Mouse (Mus musculus) adrenal gland, postnatal 4 days (tissue): ENCODE data around the gene C1qtnf6. TPM values are rescaled to one million over a fixed set of nuclear protein-coding genes. Genes with fewer than 3 reads are reported as not detected.

Experiments used
- DNase-seq, 2 experiments: peaks; one replicate each; pipeline ENCODE4 v3.0.0; 2021 to 2022; ENCODE audit warnings: low spot score in 2 of 2, mixed read lengths in 2 of 2
- total RNA-seq, 2 experiments: library from RNA; stranded (reverse); gene quantifications; 2 replicates each; pipeline ENCODE4 v1.2.3; 2021

Gene C1qtnf6
- total RNA-seq, 2 experiments from 2014 or later, result 81.8 to 93.0 TPM

GRCm38 (mm10) chr15:78547415-78548335, 16.5 kb upstream of the C1qtnf6 start:
- no peak for DNase-seq

- DNase-seq, result no peak
Measured at GRCm38 (mm10) chr15:78546060-78546459, 14.8 kb upstream of the C1qtnf6 start.

- DNase-seq, result no peak
Measured at GRCm38 (mm10) chr15:78544561-78545001, 13.4 kb upstream of the C1qtnf6 start, which contains the start of gene Sstr3. TSS of gene Sstr3 (minus strand) at chr15:78544685.

- DNase-seq, result no peak
Measured at GRCm38 (mm10) chr15:78544041-78544440, 12.8 kb upstream of the C1qtnf6 start.

GRCm38 (mm10) chr15:78542767-78543303, 11.6 kb upstream of the C1qtnf6 start:
- DNase-seq, result no peak

GRCm38 (mm10) chr15:78542098-78542766, 11.0 kb upstream of the C1qtnf6 start:
- DNase-seq, result no peak

GRCm38 (mm10) chr15:78541606-78542005, 10.4 kb upstream of the C1qtnf6 start:
- no peak for DNase-seq

GRCm38 (mm10) chr15:78541036-78541435, 9.8 kb upstream of the C1qtnf6 start:
- no peak for DNase-seq

- DNase-seq, result no peak
Measured at GRCm38 (mm10) chr15:78535723-78536421, 4.7 kb upstream of the C1qtnf6 start.

GRCm38 (mm10) chr15:78533346-78533835, 2.2 kb upstream of the C1qtnf6 start:
- no peak for DNase-seq

- DNase-seq, result no peak
Measured at GRCm38 (mm10) chr15:78532566-78533345, 1.5 kb upstream of the C1qtnf6 start.

- peak; percentile 92 to 95 for DNase-seq
Measured at GRCm38 (mm10) chr15:78531901-78532469, 769 bp upstream of the C1qtnf6 start.

- DNase-seq, result no peak
Measured at GRCm38 (mm10) chr15:78531451-78531720, 170 bp upstream of the C1qtnf6 start.

GRCm38 (mm10) chr15:78530141-78530540, 1.1 kb downstream of the C1qtnf6 start:
- no peak for DNase-seq

- DNase-seq, result peak; percentile 41 to 59
Measured at GRCm38 (mm10) chr15:78529428-78529990, 1.7 kb downstream of the C1qtnf6 start.

GRCm38 (mm10) chr15:78528726-78529411, 2.3 kb downstream of the C1qtnf6 start:
- no peak for DNase-seq

GRCm38 (mm10) chr15:78527973-78528372, 3.2 kb downstream of the C1qtnf6 start:
- no peak for DNase-seq

- no peak for DNase-seq
Measured at GRCm38 (mm10) chr15:78524163-78524562, 7.1 kb downstream of the C1qtnf6 start.

- no peak for DNase-seq
Measured at GRCm38 (mm10) chr15:78521892-78522291, 9.3 kb downstream of the C1qtnf6 start.
